Mouse (Mus musculus): ENCODE measurements at regions not wholly inside any gene's neighbourhood (a gene's known extent, or its start where the extent isn't known, plus 50 kb on each side); places are given as distances from the start of the nearest gene placed in this dataset.

DNA sequence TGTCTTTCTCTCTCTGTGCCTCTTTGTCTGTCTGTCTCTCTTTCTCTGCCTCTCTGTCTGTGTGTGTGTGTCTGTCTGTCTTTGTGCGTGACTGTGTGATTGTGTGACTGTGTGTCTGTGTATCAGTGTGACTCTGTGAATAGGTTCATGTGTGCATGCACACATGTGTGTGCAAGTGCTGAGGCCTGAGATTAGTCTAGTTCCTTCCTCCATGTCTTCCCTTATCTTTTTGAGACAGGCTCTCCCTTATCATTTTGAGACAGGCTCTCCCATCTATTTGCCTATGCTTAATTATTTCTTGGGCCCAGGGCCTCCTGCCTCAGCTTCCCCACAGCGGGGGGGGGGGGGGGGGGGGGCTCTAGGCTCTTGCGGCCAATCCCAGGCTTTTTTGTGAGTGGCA lies 212.8 kb upstream of the Ttc29 start:
- TF ChIP-seq CTCF (IDR thresholded peaks at IDR 0.05) (no peak), EP300 (IDR thresholded peaks at IDR 0.05) (no peak)

Data from lung, postnatal 0 days (tissue).